Mouse (Mus musculus): ENCODE measurements around the gene Kng1.
"Not testable (repeated sequence)": the region's sequence is repeated elsewhere in the genome, so short reads cannot be mapped to it uniquely, and the experiment has no call there.

Kng1 gene

GRCm38 (mm10) chr16:23093321-23093953, 35.8 kb downstream of the Kng1 start:
- DNase-seq (ENCODE audit: extremely low read depth, low read depth, low spot score): no peak

- no peak for DNase-seq (ENCODE audit: extremely low read depth, low read depth, low spot score)
Observed at GRCm38 (mm10) chr16:23094136-23094535, 36.5 kb downstream of the Kng1 start.

- DNase-seq (ENCODE audit: extremely low read depth, low read depth, low spot score): not testable (repeated sequence)
Observed at GRCm38 (mm10) chr16:23095581-23095980, 37.9 kb downstream of the Kng1 start.

DNA sequence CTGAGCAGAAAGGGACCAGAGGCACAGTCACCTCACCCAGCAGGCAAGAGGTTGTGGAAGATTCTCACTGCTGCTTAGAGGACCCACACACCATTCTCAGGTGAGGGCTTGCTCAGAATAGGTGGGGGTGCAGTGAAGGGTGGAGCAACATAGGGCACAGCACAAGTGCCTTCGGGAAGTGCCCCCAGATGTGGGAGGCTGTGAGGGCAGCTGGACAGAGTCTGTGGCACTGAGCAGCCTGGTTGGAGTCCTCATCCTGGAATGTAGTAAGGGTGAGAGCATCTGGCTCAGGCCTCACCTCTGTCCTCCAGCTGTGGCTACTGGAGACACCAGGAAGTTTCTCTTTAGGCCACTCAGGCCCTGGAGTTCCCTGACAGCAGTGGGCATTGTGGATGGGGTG, 39.2 kb downstream of the Kng1 start:
- not testable (repeated sequence) for DNase-seq (ENCODE audit: extremely low read depth, low read depth, low spot score)

DNA sequence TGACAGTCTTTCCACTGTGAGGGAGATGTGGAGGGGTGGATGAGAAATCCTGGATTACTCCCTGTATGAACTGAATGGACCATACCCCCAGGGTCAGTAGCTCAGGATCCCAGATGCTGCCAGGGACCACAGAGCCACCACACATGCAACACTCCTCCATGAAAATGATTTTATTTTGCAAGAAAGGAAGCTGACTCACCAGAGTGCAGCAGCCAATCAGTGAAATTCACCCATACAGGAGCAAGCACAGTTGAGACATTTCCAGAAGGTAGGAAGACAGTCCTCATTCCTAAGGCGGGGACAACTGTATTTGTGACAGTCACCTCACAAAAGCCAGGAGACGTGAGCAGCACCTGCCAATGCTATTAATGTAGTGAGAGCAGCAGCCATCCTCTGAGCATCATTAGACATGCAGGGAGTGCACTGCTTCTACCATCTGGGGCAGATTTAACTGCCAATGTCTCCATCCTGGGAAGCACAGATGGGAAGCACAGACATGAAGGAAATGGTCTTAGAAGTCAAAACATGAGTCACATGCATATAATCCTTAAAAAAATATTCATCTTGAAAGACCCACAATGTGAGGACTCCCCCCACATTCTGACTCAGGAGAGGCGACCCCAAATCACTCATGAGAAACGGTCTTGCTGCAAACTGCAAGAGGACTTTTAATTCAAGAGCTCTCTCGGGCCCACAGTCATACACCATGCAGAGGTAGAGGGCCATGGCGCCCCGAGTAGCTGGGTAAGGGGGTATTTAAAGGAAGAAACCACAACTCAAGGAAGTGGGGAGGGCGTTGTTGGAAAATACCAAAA, 39.8 kb downstream of the Kng1 start:
- DNase-seq (ENCODE audit: extremely low read depth, low read depth, low spot score): not testable (repeated sequence)

DNA sequence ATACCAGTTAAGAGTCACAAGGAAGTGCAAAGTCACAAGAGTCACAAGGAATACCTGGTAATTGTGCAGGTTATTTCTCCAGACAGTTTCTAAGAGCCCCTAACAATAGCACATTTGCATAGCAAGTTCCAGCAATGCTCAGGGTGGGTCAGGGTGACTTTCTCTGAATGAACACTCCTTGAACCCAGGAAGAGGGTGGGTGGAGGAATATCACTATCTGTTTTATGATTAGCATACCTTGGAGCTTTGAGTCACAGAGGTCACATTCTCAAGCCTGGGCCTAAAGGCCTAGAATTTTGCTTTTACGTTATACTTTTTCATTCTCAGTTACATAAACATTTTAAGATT, 40.4 kb downstream of the Kng1 start:
- DNase-seq (ENCODE audit: extremely low read depth, low read depth, low spot score): not testable (repeated sequence)

GRCm38 (mm10) chr16:23099632-23100031, 42.0 kb downstream of the Kng1 start:
- DNase-seq (ENCODE audit: extremely low read depth, low read depth, low spot score): no peak

- DNase-seq (ENCODE audit: extremely low read depth, low read depth, low spot score): no peak
Observed at GRCm38 (mm10) chr16:23100099-23100575, 42.5 kb downstream of the Kng1 start.

- DNase-seq (ENCODE audit: extremely low read depth, low read depth, low spot score): no peak
Observed at GRCm38 (mm10) chr16:23100613-23101012, 42.9 kb downstream of the Kng1 start.

DNA sequence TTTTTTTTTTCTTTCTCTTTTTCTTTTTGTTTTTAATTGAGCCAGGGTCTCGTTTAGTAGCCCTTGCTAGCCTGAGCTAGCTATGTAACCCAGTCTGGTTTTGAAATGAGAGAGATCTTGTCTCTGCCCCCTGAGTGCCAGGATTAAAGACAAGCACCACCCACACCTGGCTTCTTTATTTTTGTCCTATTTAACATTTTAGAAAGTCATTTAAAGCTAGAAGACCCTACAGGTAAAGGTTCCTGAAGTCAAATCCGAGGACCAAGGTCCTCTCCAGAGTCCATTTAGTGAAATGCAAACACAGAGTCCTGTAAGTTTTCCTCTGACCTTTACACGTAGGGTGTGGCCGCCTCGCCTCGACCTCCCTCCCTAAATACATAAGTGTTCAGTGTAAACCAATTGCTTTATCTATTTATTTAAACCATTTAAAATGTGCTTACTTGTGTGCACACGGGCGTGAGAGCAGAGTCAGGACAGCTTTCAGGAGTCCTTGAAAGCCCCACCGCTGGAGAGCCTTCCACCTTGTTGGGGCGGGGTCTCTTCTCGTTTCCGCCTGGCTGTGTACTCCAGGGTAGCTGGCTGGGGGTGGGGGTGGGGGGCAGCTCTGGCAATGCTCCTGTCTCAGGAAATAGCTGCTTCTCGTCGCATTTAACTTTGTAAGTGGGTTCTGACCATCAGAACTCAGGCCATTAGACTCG, 44.8 kb downstream of the Kng1 start:
- no peak for DNase-seq (ENCODE audit: extremely low read depth, low read depth, low spot score)

GRCm38 (mm10) chr16:23103038-23103745, 45.5 kb downstream of the Kng1 start:
- DNase-seq (ENCODE audit: extremely low read depth, low read depth, low spot score): no peak

GRCm38 (mm10) chr16:23103841-23104240, 46.2 kb downstream of the Kng1 start:
- no peak for DNase-seq (ENCODE audit: extremely low read depth, low read depth, low spot score)

DNA sequence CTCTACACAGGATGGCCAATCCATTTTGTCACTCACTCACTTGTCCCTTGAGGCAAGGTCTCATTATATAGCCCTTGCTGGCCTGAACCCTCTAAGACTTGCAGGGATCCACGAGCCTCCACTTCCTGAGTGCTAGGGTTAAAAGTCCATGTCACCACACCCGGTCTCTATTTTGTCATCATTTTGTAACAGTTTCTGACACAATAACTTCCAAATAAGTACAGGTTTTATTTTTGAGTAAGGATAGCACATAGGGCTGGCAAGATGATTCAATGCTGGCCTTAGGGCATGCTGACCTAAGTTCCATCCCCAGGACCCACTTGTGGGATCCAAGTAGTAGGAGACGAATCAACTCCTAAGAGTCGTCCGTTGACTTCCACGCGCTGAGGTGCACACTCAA, 48.5 kb downstream of the Kng1 start:
- no peak for DNase-seq (ENCODE audit: extremely low read depth, low read depth, low spot score)

DNA sequence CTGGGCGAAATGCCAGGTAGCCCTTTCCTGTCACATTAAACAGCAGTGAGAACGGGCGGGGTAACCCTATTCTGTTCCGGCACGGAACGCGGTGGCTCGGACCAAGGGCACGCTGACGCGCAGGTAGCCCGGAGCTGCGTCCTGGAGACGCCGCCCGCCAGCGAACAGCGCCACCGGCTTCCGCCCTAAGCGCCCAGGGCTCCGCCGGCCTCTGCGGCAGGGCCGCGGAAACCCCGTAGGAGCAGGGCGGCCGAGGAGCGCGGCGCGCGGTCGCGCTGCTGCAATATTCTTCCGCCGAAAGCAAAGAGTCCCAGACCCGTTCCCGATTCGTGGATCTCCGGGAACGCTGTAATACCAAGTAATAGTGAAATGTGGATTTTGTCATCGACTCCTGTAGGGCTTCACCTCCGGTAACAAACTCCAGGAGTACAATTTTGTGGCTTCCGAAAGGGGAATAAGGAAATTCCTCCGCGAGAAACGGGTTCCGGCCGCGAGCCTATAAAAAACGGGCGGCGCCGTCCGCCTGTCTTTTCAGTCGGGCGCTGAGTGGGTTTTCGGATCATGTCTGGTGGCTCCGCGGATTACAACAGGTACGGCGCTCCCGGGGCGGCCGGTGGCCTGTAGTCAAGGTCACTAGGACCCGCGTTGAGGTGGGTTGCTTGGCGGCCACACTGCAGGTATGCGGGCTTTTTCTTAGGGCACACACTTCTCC, 49.7 kb downstream of the Kng1 start, which contains the start of gene Eif4a2:
Eif4a2 (plus strand) TSS at position 214 of the 712 bp plus-strand sequence.
- DNase-seq (ENCODE audit: extremely low read depth, low read depth, low spot score): no peak

- DNase-seq (ENCODE audit: extremely low read depth, low read depth, low spot score): no peak
Observed at GRCm38 (mm10) chr16:23107946-23108759, 50.5 kb downstream of the Kng1 start.

GRCm38 (mm10) chr16:23108943-23109342, 51.3 kb downstream of the Kng1 start:
- DNase-seq (ENCODE audit: extremely low read depth, low read depth, low spot score): no peak

- no peak for DNase-seq (ENCODE audit: extremely low read depth, low read depth, low spot score)
Observed at GRCm38 (mm10) chr16:23109350-23110280, 52.0 kb downstream of the Kng1 start.

DNA sequence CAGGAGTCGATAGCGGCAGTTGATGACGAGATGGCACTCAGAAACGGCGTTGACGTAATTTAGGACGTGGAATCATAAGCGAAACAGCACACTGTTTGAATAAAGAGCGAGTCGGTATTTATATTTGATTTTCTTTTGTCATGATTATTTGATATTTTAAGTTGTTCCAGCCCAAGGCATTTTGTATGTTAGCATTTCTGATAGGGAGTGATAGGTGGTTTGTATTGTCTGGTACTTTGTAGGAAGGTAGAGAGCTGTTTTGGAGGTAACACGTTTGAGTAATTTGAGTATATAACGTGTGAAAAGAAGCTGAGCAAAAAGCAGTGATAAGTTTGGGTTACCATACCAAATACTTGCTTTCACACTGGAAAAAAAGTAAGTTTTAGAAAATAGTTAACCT, 54.7 kb downstream of the Kng1 start:
- DNase-seq (ENCODE audit: extremely low read depth, low read depth, low spot score): no peak

Data from fat pad, adult 2 months (tissue).